Mouse (Mus musculus): ENCODE results near the gene Otud5.

DNA sequence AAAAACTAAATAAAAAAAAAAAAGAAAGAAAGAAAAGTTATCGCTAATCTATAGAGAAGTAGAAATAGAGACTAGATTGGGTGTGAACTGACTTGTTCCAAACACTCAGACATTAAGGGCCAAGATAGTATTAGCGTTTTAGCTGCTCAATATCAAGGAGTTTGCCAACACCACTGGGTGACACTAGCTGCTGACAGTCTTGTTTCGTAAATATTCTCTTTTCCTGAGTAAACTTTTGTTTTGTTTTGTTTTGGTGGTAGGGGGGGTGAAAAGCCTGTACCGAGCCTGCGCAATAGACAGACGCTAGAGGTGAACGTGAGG lies 362 bp upstream of the Otud5 start:
- TF ChIP-seq CTCF (IDR thresholded peaks at IDR 0.05; ENCODE audit: low read depth, low read length): no peak
- TF ChIP-seq POLR2A (IDR thresholded peaks at IDR 0.05; ENCODE audit: extremely low read depth, insufficient read depth, low read length): no peak
